In the genomic region with DNA sequence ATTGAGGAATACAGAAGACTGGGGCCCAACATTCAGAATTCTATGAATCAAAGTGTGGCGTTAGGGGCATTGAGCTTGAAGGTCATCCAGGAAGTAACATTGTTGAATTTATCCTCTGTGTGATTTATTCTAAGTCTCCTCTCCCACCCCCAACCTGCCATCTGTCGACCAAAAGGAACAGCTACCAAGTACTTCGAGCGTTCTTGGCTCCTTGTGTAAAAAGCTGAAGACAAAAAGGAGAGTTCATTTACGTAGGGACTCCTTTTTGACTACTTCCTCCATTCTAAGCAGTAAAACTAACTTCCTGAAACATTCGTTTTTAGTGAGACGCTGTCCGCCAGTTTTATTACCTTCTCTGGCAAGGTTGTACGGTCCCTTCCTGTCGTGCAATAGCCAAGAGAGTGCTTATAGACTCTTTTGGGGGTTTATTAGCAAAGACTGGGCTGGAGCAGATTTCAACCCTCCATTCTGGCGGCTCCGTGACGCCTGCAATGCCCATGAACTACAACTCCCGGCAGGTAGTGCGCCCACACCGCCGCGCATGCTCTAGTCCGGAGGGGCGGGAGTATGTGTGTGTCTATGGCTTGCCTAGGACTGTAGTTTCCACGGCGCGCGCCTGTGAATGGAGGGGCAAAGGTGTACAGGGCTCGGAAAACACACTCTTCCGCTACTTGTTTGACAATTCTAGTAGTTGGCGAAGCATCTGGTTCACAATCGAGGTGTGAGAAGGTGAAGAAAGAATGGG, we compare ENCODE assay signal across 8 mouse cellular contexts. TPM values are rescaled to one million over a fixed set of nuclear protein-coding genes. Genes with fewer than 3 reads are reported as not detected.
DNase-seq lines count a peak whose midpoint lies in the region; ATAC-seq lines count a peak whose summit lies in the region.

No protein-coding gene starts in this region.

- ATAC-seq in inflammation-experienced regulatory T-cells, adult 6 months = peak; percentile 83
- ATAC-seq in megakaryocyte-erythroid progenitor cell, adult 5-6 weeks (replicated peaks; ENCODE audit: low FRiP score, low TSS enrichment, poor library complexity, severe bottlenecking) = peak; percentile 90

- intact Hi-C loops in gastrocnemius, postnatal 14 days (cut with DNase I; ENCODE audit: low total_unique reads) = no loop called here
- intact Hi-C loops in left cerebral cortex, postnatal 10 days (cut with DNase I) = no loop called here

- DNase-seq in adipocyte (ENCODE audit: low spot score) = peak; percentile 93
- DNase-seq in embryo, embryonic 10 days (ENCODE audit: low spot score) = peak; percentile 97
- DNase-seq in gastrocnemius, postnatal 14 days = peak; percentile 93
- DNase-seq in left cerebral cortex, postnatal 10 days (ENCODE audit: extremely low spot score in 1 of 2, low spot score in 2 of 2) = peak; percentile 92 to 96
- peak; percentile 95 for DNase-seq in right cerebral cortex, postnatal 25 days
- peak; percentile 87 to 90 for DNase-seq in urinary bladder, postnatal 4 days (ENCODE audit: low spot score in 2 of 2)

RNA-seq across cellular contexts. Expression of a gene that starts 0.7 kb away (rescaled TPM):
- total RNA-seq in gastrocnemius, postnatal 14 days (2021) = 10 to 100 TPM; 26.3 to 30.8 TPM
- 100 to 1,000 TPM in 1 of 3 experiments, 10 to 100 TPM in 2; 94.8 to 100 (median 95.0) TPM for polyA plus RNA-seq in inflammation-experienced regulatory T-cells, adult 6 months (2017; shearing (Covaris generic))
- total RNA-seq in left cerebral cortex, postnatal 10 days (2021) = 10 to 100 TPM; 25.3 to 28.0 TPM
- 75.6 and 95.2 TPM in 2 replicates for total RNA-seq in megakaryocyte-erythroid progenitor cell, adult 5-6 weeks (2014; fragmentation: Nextera tagmentation)
- 136 and 168 TPM in 2 replicates for total RNA-seq in megakaryocyte-erythroid progenitor cell, adult 5-6 weeks (2017)

RNA-seq across cellular contexts. Expression of a gene that starts 1.0 kb away (rescaled TPM):
- total RNA-seq in gastrocnemius, postnatal 14 days (2021) = 10 to 100 TPM; 16.7 to 17.5 TPM
- polyA plus RNA-seq in inflammation-experienced regulatory T-cells, adult 6 months (2017; shearing (Covaris generic)) = 10 to 100 TPM; 25.4 to 29.3 (median 26.3) TPM
- 10 to 100 TPM; 10.9 to 12.6 TPM for total RNA-seq in left cerebral cortex, postnatal 10 days (2021)
- total RNA-seq in megakaryocyte-erythroid progenitor cell, adult 5-6 weeks (2014; fragmentation: Nextera tagmentation) = 40.3 and 44.1 TPM in 2 replicates
- total RNA-seq in megakaryocyte-erythroid progenitor cell, adult 5-6 weeks (2017) = 16.1 and 21.7 TPM in 2 replicates

RNA-seq across cellular contexts. Expression of a gene that starts 39.7 kb away (rescaled TPM):
- 1 to 10 TPM; 1.5 to 1.8 TPM for total RNA-seq in gastrocnemius, postnatal 14 days (2021)
- polyA plus RNA-seq in inflammation-experienced regulatory T-cells, adult 6 months (2017; shearing (Covaris generic)) = 10 to 100 TPM in 2 of 3 experiments, 1 to 10 TPM in 1; 8.5 to 18.5 (median 16.4) TPM
- 1 to 10 TPM; 3.5 to 3.9 TPM for total RNA-seq in left cerebral cortex, postnatal 10 days (2021)
- 2.9 and 5.7 TPM in 2 replicates for total RNA-seq in megakaryocyte-erythroid progenitor cell, adult 5-6 weeks (2014; fragmentation: Nextera tagmentation)
- 2.5 and 3.3 TPM in 2 replicates for total RNA-seq in megakaryocyte-erythroid progenitor cell, adult 5-6 weeks (2017)

RNA-seq across cellular contexts. Expression of a gene that starts 49.4 kb away (rescaled TPM):
- total RNA-seq in gastrocnemius, postnatal 14 days (2021) = 10 to 100 TPM; 12.0 to 14.1 TPM
- polyA plus RNA-seq in inflammation-experienced regulatory T-cells, adult 6 months (2017; shearing (Covaris generic)) = 10 to 100 TPM in 2 of 3 experiments, 1 to 10 TPM in 1; 8.9 to 14.9 (median 13.3) TPM
- total RNA-seq in left cerebral cortex, postnatal 10 days (2021) = 10 to 100 TPM; 17.4 to 18.9 TPM
- 8.7 and 10.5 TPM in 2 replicates for total RNA-seq in megakaryocyte-erythroid progenitor cell, adult 5-6 weeks (2014; fragmentation: Nextera tagmentation)
- 13.4 and 21.7 TPM in 2 replicates for total RNA-seq in megakaryocyte-erythroid progenitor cell, adult 5-6 weeks (2017)

Comparison
In these comparisons a context has a peak if more than half of its experiments do, and no peak if none do; other contexts are left out.
1. Peak in every context shown above with its lines: DNase-seq and ATAC-seq.